Mouse (Mus musculus) megakaryocyte, embryonic 14.5 days (primary cell): Measurements from ENCODE around the gene Bnipl. TPM values are rescaled to one million over a fixed set of nuclear protein-coding genes. Genes with fewer than 3 reads are reported as not detected.

Experiments used
- H3K27me3 ChIP-seq: replicated peaks from 2 replicates; pipeline ENCODE3; 2012; ENCODE audit warnings: inconsistent platforms
- H3K36me3 ChIP-seq: replicated peaks from 2 replicates; pipeline ENCODE3; 2012; ENCODE audit warnings: low read length, inconsistent platforms, mixed read lengths
- H3K4me1 ChIP-seq: 2 replicates; pipeline ENCODE4 v1.6.1; 2012; ENCODE audit warnings: inconsistent platforms
- H3K4me3 ChIP-seq: replicated peaks from 2 replicates; pipeline ENCODE3; 2012; ENCODE audit warnings: moderate library complexity, mild to moderate bottlenecking, inconsistent platforms
- H3K9me3 ChIP-seq: 2 replicates; pipeline ENCODE4 v1.6.1; 2012; ENCODE audit warnings: inconsistent platforms
- FLI1 ChIP-seq: IDR thresholded peaks from 2 replicates; pipeline ENCODE4 v1.6.1; 2012; ENCODE audit warnings: low read length, inconsistent platforms, mixed read lengths
- GATA1 ChIP-seq: IDR thresholded peaks from 3 replicates; pipeline ENCODE4 v1.6.1; 2012; ENCODE audit warnings: mixed read lengths, low read length, inconsistent platforms, borderline replicate concordance
- polyA plus RNA-seq: library from polyadenylated mRNA; stranded (reverse); fragments of >175 nt; gene quantifications from 2 replicates; pipeline ENCODE4 v1.2.3, GENCODE M21; 2012; ENCODE audit warnings: low replicate concordance; ENCODE audit not compliant: insufficient read depth

Bnipl gene
- polyA plus RNA-seq, 1 experiment, result 0.30 TPM

DNA sequence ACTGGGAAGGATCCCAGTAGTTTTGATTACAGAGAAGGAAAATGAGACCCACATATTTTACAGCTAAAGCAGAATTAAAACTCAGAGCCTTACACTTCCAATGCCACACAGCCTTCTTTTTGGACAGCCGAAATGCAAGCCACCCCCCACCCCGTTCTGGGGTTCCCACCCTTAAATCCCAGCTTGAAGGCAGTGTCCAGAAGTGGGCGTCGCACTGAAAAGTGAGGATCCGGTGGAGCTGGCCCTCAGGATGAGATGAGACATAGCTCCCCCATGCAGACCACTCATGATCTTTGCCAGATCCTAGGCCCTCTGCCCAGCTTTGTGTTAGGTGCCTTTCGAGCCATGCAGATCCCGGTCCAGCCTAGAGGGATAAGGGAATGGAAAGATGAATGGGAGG is 9.5 kb downstream of the Bnipl start, which contains the start of gene Gm128:
Gene Gm128, minus strand, starts transcription at position 101 of the 400 bp plus-strand sequence.
- H3K9me3 ChIP-seq, result no peaks in the 10 kb centered on the region
- no peak within 1 kb of the TSS for H3K4me3 ChIP-seq
- H3K36me3 ChIP-seq, result peaks cover 95% of the 10 kb centered on the region
- TF ChIP-seq FLI1, result no peak
- no peak for TF ChIP-seq GATA1
- H3K27me3 ChIP-seq, result no peaks in the 10 kb centered on the region
- H3K4me1 ChIP-seq, result peaks cover 65% of the 10 kb centered on the region

GRCm38 (mm10) chr3:95240900-95241299 is 10.1 kb downstream of the Bnipl start:
- Histone ChIP-seq H3K36me3 (peaks cover 95% of the 10 kb centered on the region), H3K4me3 (no peak overlapping the region), H3K4me1 (peaks cover 69% of the 10 kb centered on the region), H3K27me3 (no peaks in the 10 kb centered on the region), H3K9me3 (no peaks in the 10 kb centered on the region)
- TF ChIP-seq GATA1 (no peak), FLI1 (no peak)

DNA sequence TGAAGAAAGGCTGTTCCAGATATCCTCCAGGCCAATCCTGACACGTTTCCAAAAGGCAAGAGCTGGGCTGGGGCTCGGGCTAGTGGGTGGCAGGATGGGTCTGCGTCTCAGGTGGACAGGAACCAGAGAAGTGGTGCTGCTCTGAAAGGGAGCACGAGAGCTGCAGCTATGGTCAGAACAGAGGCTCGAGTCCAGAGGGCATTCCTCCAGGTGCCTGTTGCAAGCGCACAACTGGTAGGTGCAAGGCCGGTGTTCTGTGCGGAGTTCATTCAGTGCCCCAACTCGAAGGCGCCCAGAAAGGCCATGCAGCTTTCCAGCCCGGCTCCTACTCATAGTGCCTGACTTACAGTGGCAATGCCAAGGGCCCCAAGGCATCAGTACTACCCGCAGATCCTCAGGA is 11.0 kb downstream of the Bnipl start:
- Histone ChIP-seq H3K4me1 (peaks cover 78% of the 10 kb centered on the region), H3K9me3 (no peaks in the 10 kb centered on the region), H3K36me3 (peaks cover 95% of the 10 kb centered on the region), H3K4me3 (no peak overlapping the region), H3K27me3 (no peaks in the 10 kb centered on the region)
- no peak for TF ChIP-seq FLI1
- no peak for TF ChIP-seq GATA1

DNA sequence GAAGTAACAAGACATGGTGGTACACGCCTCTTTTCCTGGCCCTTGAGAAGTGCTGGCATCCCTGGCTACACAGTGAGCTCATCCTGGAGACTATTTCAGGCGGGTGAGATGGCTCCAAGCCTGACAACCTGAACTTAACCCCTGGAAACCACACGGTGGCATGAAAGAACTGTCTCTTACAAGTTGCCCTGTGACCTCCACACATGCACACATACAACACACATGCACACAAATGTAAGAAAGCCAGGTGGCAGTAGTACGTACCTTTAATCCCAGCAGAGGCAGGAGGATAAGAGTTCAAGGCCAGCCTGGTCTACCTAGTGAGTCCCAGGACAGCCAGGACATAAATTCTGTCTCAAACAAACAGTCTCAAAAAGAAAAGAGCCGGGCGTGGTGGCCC is 12.0 kb downstream of the Bnipl start:
- no peak for TF ChIP-seq FLI1
- TF ChIP-seq GATA1, result no peak
- Histone ChIP-seq H3K36me3 (peaks cover 96% of the 10 kb centered on the region), H3K4me1 (peaks cover 84% of the 10 kb centered on the region)

GRCm38 (mm10) chr3:95237541-95238099 is 13.4 kb downstream of the Bnipl start:
- Histone ChIP-seq H3K4me1 (peaks cover 84% of the 10 kb centered on the region), H3K4me3 (no peak overlapping the region), H3K27me3 (no peaks in the 10 kb centered on the region), H3K36me3 (peaks cover 96% of the 10 kb centered on the region), H3K9me3 (no peaks in the 10 kb centered on the region)
- TF ChIP-seq FLI1, result no peak
- no peak for TF ChIP-seq GATA1

More for the DNA sequence above, 12.0 kb downstream of the Bnipl start:
- Histone ChIP-seq H3K9me3 (no peaks in the 10 kb centered on the region), H3K4me3 (no peak overlapping the region), H3K27me3 (no peaks in the 10 kb centered on the region)

GRCm38 (mm10) chr3:95235386-95236301 is 15.3 kb downstream of the Bnipl start:
- Histone ChIP-seq H3K36me3 (peaks cover 99% of the 10 kb centered on the region), H3K4me1 (peaks cover 86% of the 10 kb centered on the region), H3K27me3 (no peaks in the 10 kb centered on the region), H3K4me3 (no peak overlapping the region), H3K9me3 (no peaks in the 10 kb centered on the region)
- no peak for TF ChIP-seq FLI1
- no peak for TF ChIP-seq GATA1

GRCm38 (mm10) chr3:95233303-95233980 is 17.6 kb downstream of the Bnipl start:
- Histone ChIP-seq H3K4me3 (no peak overlapping the region), H3K9me3 (no peaks in the 10 kb centered on the region), H3K27me3 (no peaks in the 10 kb centered on the region), H3K4me1 (peaks cover 77% of the 10 kb centered on the region), H3K36me3 (peaks cover 83% of the 10 kb centered on the region)
- TF ChIP-seq FLI1 (no peak), GATA1 (no peak)

GRCm38 (mm10) chr3:95232771-95233170 is 18.2 kb downstream of the Bnipl start:
- TF ChIP-seq GATA1, result no peak
- Histone ChIP-seq H3K9me3 (no peaks in the 10 kb centered on the region), H3K36me3 (peaks cover 76% of the 10 kb centered on the region), H3K27me3 (no peaks in the 10 kb centered on the region), H3K4me3 (no peak overlapping the region), H3K4me1 (peaks cover 75% of the 10 kb centered on the region)

DNA sequence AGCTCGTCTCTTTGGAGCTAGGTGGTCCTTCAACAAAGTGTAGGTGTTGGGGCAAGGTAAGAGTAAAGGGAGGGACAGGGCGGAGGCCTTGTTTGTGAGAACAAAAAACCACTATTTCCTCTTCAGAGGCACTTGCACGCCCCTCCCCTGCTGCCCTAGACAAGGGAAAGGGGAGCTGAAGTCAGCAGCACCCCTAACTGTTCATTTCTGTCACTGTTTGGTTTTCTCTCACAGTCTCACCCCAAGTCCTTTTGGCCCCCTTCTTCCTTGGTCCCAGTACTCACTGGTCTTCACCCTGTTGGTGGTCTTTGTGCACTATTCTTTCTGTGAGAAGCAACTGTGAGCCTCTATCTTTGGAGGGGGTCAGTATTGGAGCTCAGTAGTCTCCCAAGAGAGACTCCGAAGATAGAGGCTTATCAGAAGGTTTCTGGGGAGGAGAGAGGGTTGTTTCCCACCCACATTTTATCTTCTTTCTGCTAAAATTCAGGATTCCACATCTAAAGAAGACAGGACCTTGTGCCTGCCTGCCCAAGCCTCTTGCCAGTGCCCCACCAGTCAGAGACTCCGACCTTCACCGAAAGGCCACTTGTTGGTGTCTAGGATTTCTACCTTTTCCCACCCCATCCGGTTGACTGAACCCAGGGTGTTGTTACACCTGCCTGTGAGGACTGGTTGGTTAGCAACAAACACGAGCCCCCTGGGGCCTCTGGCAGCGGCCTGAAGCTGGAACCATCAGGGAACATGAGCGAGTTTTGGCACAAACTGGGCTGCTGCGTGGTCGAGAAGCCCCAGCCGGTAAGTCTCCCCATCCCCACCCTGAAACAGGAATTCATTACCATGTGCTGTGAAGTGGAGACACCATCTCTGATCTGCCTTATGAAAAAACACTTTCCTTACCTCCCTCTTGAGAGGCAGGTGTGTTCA is 19.4 kb downstream of the Bnipl start, which contains the start of gene Mllt11:
Gene Mllt11, minus strand, starts transcription at position 874 of the 924 bp plus-strand sequence.
- H3K4me3 ChIP-seq, result peak within 1 kb of the TSS; percentile 95
- H3K9me3 ChIP-seq, result no peaks in the 10 kb centered on the region
- peaks cover 76% of the 10 kb centered on the region for H3K4me1 ChIP-seq
- H3K36me3 ChIP-seq, result peaks cover 65% of the 10 kb centered on the region
- no peaks in the 10 kb centered on the region for H3K27me3 ChIP-seq
- TF ChIP-seq FLI1 (no peak), GATA1 (no peak)
